Mouse (Mus musculus) embryonic fibroblast, embryonic 13.5 days (primary cell): ENCODE results near the gene Ccdc85c.

Source experiments
- CTCF ChIP-seq: IDR thresholded peaks from 2 replicates; pipeline ENCODE4 v1.5.1; 2011; ENCODE audit warnings: mild to moderate bottlenecking, control low read depth, low read length, moderate library complexity, borderline replicate concordance; ENCODE audit not compliant: insufficient read depth
- POLR2A ChIP-seq: IDR thresholded peaks from 2 replicates; pipeline ENCODE4 v1.6.1; 2011; ENCODE audit warnings: low read depth, mild to moderate bottlenecking, control low read depth, low read length, moderate library complexity

- no peak for TF ChIP-seq POLR2A
- TF ChIP-seq CTCF, result no peak
Measured at GRCm38 (mm10) chr12:108234832-108235602, 40.2 kb downstream of the Ccdc85c start.
